Mouse (Mus musculus) megakaryocyte, embryonic 14.5 days (primary cell): ENCODE measurements around the gene Rec8.

Experiments used
- FLI1 ChIP-seq: IDR thresholded peaks from 2 replicates; pipeline ENCODE4 v1.6.1; 2012; ENCODE audit warnings: low read length, inconsistent platforms, mixed read lengths
- GATA1 ChIP-seq: IDR thresholded peaks from 3 replicates; pipeline ENCODE4 v1.6.1; 2012; ENCODE audit warnings: mixed read lengths, low read length, inconsistent platforms, borderline replicate concordance

DNA sequence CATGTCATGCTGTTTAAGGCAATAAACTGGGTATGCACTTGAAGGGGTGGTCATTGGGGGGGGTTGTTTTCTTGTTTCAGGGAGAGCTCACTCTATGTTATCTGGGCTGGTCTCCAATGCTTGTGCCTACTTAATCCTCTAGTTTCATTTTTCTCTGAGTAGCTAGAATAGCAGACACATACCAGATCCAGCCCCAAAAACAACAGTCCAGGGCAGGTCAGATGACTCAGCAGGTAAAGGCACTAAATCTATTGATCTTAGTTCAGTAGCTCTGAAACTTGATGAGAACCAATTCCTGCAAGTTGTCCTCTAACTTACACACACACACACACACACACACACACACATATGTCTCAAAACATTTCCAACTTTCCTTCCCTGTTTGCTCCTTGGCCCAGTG lies 46.1 kb upstream of the Rec8 start:
- no peak for TF ChIP-seq GATA1
- no peak for TF ChIP-seq FLI1
